Mouse (Mus musculus): ENCODE data around the gene Cspg4.
A peak's percentile ranks its signal among the peaks of the same experiment; 100 is the strongest.
"Not testable (repeated sequence)": the region's sequence is repeated elsewhere in the genome, so short reads cannot be mapped to it uniquely, and the experiment has no call there.

Cspg4 gene

GRCm38 (mm10) chr9:56926387-56926786 lies 61.6 kb downstream of the Cspg4 start:
- no peak for DNase-seq (ENCODE audit: low spot score)

DNA sequence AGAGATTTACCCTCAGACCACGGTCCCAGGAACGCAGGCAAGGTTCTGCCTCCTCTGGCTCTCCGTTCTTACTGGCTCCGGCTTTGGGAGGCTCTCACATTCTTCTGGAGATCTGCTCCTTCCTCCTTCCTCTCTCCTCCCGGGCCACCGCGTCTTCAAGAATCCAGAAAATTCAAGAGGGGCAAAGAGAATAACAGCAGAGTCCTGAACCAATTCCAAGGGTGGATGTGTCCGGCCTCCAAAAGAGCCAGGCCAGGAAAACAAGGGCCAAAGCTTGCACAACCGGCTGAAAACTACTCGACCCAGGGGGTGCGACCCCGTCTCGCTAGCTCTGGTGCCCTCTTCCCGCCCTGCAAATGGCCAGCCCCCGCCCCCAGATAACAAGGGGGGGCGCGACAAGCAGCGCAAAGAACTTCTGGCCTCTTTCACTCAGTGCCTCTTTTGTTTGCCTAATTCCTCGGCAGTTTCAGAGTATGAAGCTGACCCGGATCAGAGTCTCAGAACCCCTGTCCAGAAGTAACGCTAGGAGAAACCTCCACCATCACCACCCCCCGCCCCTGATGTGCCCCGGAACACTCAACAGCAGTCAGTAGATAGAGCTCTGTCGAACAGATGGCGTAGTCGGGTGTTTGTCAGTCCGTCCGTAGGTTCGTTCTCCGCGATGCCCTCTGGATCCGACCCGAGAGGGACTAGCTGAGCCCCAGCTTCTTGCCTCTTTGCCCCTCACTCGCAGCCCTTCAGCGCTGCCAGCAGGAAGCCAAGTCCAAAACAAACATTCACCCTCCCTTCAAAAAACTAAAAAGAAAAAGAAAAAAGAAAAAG lies 62.6 kb downstream of the Cspg4 start:
- no peak for DNase-seq (ENCODE audit: low spot score)

- DNase-seq (ENCODE audit: low spot score), result peak; percentile 72
Observed at GRCm38 (mm10) chr9:56928041-56928811, 63.4 kb downstream of the Cspg4 start, which contains the start of gene Snx33. Gene Snx33 (minus strand): TSS chr9:56928371.

- DNase-seq (ENCODE audit: low spot score), result no peak
Observed at GRCm38 (mm10) chr9:56929496-56929895, 64.7 kb downstream of the Cspg4 start.

- no peak for DNase-seq (ENCODE audit: low spot score)
Observed at GRCm38 (mm10) chr9:56930556-56930955, 65.7 kb downstream of the Cspg4 start.

DNA sequence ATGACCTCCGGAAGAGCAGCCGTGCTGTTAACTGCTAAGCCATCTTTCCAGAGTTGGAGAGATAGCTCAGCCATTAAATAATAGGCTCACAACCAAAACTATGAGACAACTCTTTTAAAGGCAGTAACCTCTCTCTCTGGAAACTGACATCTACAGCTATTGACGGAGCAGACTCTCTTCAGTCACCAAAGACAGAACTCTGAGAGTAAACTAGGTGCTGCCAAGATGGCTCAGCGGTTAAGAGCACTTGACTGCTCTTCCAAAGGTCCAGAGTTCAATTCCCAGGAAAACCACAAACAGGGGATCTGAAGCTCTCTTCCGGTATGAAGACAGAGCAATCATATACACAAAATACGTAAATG lies 72.0 kb downstream of the Cspg4 start:
- no peak for DNase-seq (ENCODE audit: low spot score)

GRCm38 (mm10) chr9:56937223-56938160 lies 72.7 kb downstream of the Cspg4 start, which contains the start of gene Imp3:
Gene Imp3 (plus strand): TSS chr9:56937475.
- DNase-seq (ENCODE audit: low spot score), result peak; percentile 90

- DNase-seq (ENCODE audit: low spot score), result no peak
Observed at GRCm38 (mm10) chr9:56938374-56938773, 73.5 kb downstream of the Cspg4 start.

DNA sequence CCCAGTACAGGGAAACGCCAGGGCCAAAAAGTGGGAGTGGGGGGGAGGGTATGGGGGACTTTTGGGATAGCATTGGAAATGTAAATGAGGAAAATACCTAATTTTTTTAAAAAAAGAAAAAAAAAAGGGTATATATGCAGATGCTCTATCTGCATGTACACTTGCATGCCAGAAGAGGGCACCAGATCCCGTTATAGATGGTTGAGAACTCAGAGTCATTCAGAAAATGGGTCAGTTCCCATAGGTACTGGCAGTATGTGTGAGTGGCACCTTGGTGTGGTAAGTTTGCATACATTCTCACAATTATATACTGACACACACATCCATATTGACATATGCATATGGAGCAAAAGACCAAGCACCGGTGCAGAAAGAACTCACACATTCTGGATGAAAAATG lies 82.6 kb downstream of the Cspg4 start:
- peak; percentile 60 for DNase-seq (ENCODE audit: low spot score)

- not testable (repeated sequence) for DNase-seq (ENCODE audit: low spot score)
Observed at GRCm38 (mm10) chr9:56948699-56949098, 83.9 kb downstream of the Cspg4 start.
